Mouse (Mus musculus): Measurements from ENCODE around the gene Rras. TPM values are rescaled to one million over a fixed set of nuclear protein-coding genes. Genes with fewer than 3 reads are reported as not detected.

The Rras gene
- total RNA-seq, 1 experiment from 2014 or later = 4.9 TPM

GRCm38 (mm10) chr7:44997940-44998428 lies 19.8 kb upstream of the Rras start:
- ATAC-seq (ENCODE audit: extremely low read depth, insufficient number of reproducible peaks, low FRiP score, poor library complexity, severe bottlenecking) = no peak

- ATAC-seq (ENCODE audit: extremely low read depth, insufficient number of reproducible peaks, low FRiP score, poor library complexity, severe bottlenecking) = no peak
Observed at GRCm38 (mm10) chr7:44998501-44998955, 19.2 kb upstream of the Rras start, which contains the start of gene Bcl2l12. Gene Bcl2l12, minus strand, starts transcription at chr7:44998712.

GRCm38 (mm10) chr7:44999753-45000152 lies 18.0 kb upstream of the Rras start:
- ATAC-seq (ENCODE audit: extremely low read depth, insufficient number of reproducible peaks, low FRiP score, poor library complexity, severe bottlenecking) = no peak

GRCm38 (mm10) chr7:45000539-45001114 lies 17.1 kb upstream of the Rras start:
- ATAC-seq (ENCODE audit: extremely low read depth, insufficient number of reproducible peaks, low FRiP score, poor library complexity, severe bottlenecking) = no peak

- ATAC-seq (ENCODE audit: extremely low read depth, insufficient number of reproducible peaks, low FRiP score, poor library complexity, severe bottlenecking) = no peak
Observed at GRCm38 (mm10) chr7:45002440-45002839, 15.3 kb upstream of the Rras start.

- no peak for ATAC-seq (ENCODE audit: extremely low read depth, insufficient number of reproducible peaks, low FRiP score, poor library complexity, severe bottlenecking)
Observed at GRCm38 (mm10) chr7:45004546-45004945, 13.2 kb upstream of the Rras start.

- ATAC-seq (ENCODE audit: extremely low read depth, insufficient number of reproducible peaks, low FRiP score, poor library complexity, severe bottlenecking) = no peak
Observed at GRCm38 (mm10) chr7:45005321-45005992, 12.3 kb upstream of the Rras start.

- no peak for ATAC-seq (ENCODE audit: extremely low read depth, insufficient number of reproducible peaks, low FRiP score, poor library complexity, severe bottlenecking)
Observed at GRCm38 (mm10) chr7:45006503-45006902, 11.3 kb upstream of the Rras start.

- no peak for ATAC-seq (ENCODE audit: extremely low read depth, insufficient number of reproducible peaks, low FRiP score, poor library complexity, severe bottlenecking)
Observed at GRCm38 (mm10) chr7:45007141-45007540, 10.6 kb upstream of the Rras start.

GRCm38 (mm10) chr7:45007846-45008245 lies 9.9 kb upstream of the Rras start:
- ATAC-seq (ENCODE audit: extremely low read depth, insufficient number of reproducible peaks, low FRiP score, poor library complexity, severe bottlenecking) = no peak

- no peak for ATAC-seq (ENCODE audit: extremely low read depth, insufficient number of reproducible peaks, low FRiP score, poor library complexity, severe bottlenecking)
Observed at GRCm38 (mm10) chr7:45008411-45008810, 9.3 kb upstream of the Rras start.

- ATAC-seq (ENCODE audit: extremely low read depth, insufficient number of reproducible peaks, low FRiP score, poor library complexity, severe bottlenecking) = no peak
Observed at GRCm38 (mm10) chr7:45012011-45012410, 5.8 kb upstream of the Rras start.

GRCm38 (mm10) chr7:45012824-45013223 lies 4.9 kb upstream of the Rras start:
- no peak for ATAC-seq (ENCODE audit: extremely low read depth, insufficient number of reproducible peaks, low FRiP score, poor library complexity, severe bottlenecking)

GRCm38 (mm10) chr7:45013366-45014095 lies 4.2 kb upstream of the Rras start:
- no peak for ATAC-seq (ENCODE audit: extremely low read depth, insufficient number of reproducible peaks, low FRiP score, poor library complexity, severe bottlenecking)

GRCm38 (mm10) chr7:45014096-45014451 lies 3.7 kb upstream of the Rras start:
- no peak for ATAC-seq (ENCODE audit: extremely low read depth, insufficient number of reproducible peaks, low FRiP score, poor library complexity, severe bottlenecking)

- no peak for ATAC-seq (ENCODE audit: extremely low read depth, insufficient number of reproducible peaks, low FRiP score, poor library complexity, severe bottlenecking)
Observed at GRCm38 (mm10) chr7:45015344-45015956, 2.3 kb upstream of the Rras start.

GRCm38 (mm10) chr7:45015957-45016612 lies 1.7 kb upstream of the Rras start, which contains the start of gene Scaf1:
Gene Scaf1, minus strand, starts transcription at chr7:45016363.
- ATAC-seq (ENCODE audit: extremely low read depth, insufficient number of reproducible peaks, low FRiP score, poor library complexity, severe bottlenecking) = peak; percentile 78

- ATAC-seq (ENCODE audit: extremely low read depth, insufficient number of reproducible peaks, low FRiP score, poor library complexity, severe bottlenecking) = no peak
Observed at GRCm38 (mm10) chr7:45016761-45017160, 1.0 kb upstream of the Rras start.

GRCm38 (mm10) chr7:45019031-45019571 lies 1.3 kb downstream of the Rras start:
- ATAC-seq (ENCODE audit: extremely low read depth, insufficient number of reproducible peaks, low FRiP score, poor library complexity, severe bottlenecking) = no peak
